Mouse (Mus musculus) hindbrain, embryonic 12.5 days (tissue): Measurements from ENCODE around the gene Arhgef17. TPM values are rescaled to one million over a fixed set of nuclear protein-coding genes. Genes with fewer than 3 reads are reported as not detected.
"Not testable (repeated sequence)": the region's sequence is repeated elsewhere in the genome, so short reads cannot be mapped to it uniquely, and the experiment has no call there.

ENCODE experiments used
- ATAC-seq: fragments of 200-750 bp; cut with Nextera tagmentation; 2 replicates; pipeline ENCODE4 v1.8.0; 2017; ENCODE audit warnings: moderate TSS enrichment; ENCODE audit not compliant: low FRiP score
- H3K27ac ChIP-seq: fragments of 300-500 bp; sonication (generic); 2 replicates; pipeline ENCODE4 v1.5.1; 2016; ENCODE audit warnings: mild to moderate bottlenecking
- H3K27me3 ChIP-seq: fragments of 300-500 bp; sonication (generic); 2 replicates; pipeline ENCODE4 v1.6.1; 2016; ENCODE audit warnings: mild to moderate bottlenecking
- H3K36me3 ChIP-seq: fragments of 300-500 bp; sonication (generic); 2 replicates; pipeline ENCODE4 v1.6.1; 2016; ENCODE audit warnings: mild to moderate bottlenecking
- H3K4me1 ChIP-seq: fragments of 300-500 bp; sonication (generic); 2 replicates; pipeline ENCODE4 v1.6.1; 2016
- H3K4me2 ChIP-seq: fragments of 300-500 bp; sonication (generic); replicated peaks from 2 replicates; pipeline ENCODE4 v1.6.1; 2016; ENCODE audit warnings: mild to moderate bottlenecking
- H3K4me3 ChIP-seq: fragments of 300-500 bp; sonication (generic); 2 replicates; pipeline ENCODE4 v1.5.1; 2016; ENCODE audit warnings: mild to moderate bottlenecking
- H3K9ac ChIP-seq: fragments of 300-500 bp; sonication (generic); 2 replicates; pipeline ENCODE4 v1.6.1; 2016; ENCODE audit warnings: mild to moderate bottlenecking, moderate library complexity
- H3K9me3 ChIP-seq: fragments of 300-500 bp; sonication (generic); replicated peaks from 2 replicates; pipeline ENCODE4 v1.6.1; 2016; ENCODE audit warnings: mild to moderate bottlenecking
- WGBS: fragments of 180-500 bp; shearing (Covaris S2); methylation state at CpG from one replicate; pipeline ENCODE4 v1.1.7; 2016; 5-methylcytosine and 5-hydroxymethylcytosine counted together
- polyA plus RNA-seq: library from polyadenylated mRNA; unstranded; fragments of >200 nt; fragmentation: Nextera tagmentation; extraction: Ambion mirVana; gene quantifications from 2 replicates; pipeline ENCODE4 v1.2.1, GENCODE M21; 2016

Gene Arhgef17
- polyA plus RNA-seq, 1 experiment from 2014 or later: 9.1 TPM

DNA sequence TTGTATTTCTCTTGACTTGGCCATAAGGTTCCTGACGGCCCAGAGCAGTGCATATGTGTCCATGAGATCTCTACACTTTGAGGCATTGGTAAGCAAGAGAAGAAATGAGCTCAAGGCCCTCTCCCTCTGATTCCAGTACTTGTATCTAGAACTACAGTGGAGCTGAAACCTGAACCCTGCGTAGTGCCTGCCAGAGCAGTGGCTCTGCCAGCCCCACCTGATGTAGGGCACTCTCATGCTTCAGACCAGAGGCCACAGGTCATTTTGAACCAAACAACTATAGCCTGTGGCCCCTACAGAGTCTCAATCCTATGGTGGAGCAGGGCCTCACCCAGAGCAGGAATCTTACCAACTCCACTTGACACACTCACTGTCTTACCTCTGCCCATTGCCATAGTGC lies 82.4 kb downstream of the Arhgef17 start:
- Histone ChIP-seq H3K4me3 (no peak overlapping the region), H3K4me1 (peaks cover 21% of the 10 kb centered on the region), H3K27ac (no peak overlapping the region), H3K4me2 (no peak overlapping the region), H3K9ac (no peak overlapping the region), H3K9me3 (no peaks in the 10 kb centered on the region), H3K27me3 (no peaks in the 10 kb centered on the region), H3K36me3 (no peaks in the 10 kb centered on the region)
- ATAC-seq: no peak
- WGBS: 95% methylated on average over 2 of the region's 2 CpGs

GRCm38 (mm10) chr7:100848744-100849143 lies 83.2 kb downstream of the Arhgef17 start:
- no peaks in the 10 kb centered on the region for H3K27me3 ChIP-seq
- H3K4me2 ChIP-seq: no peak overlapping the region
- peaks cover 16% of the 10 kb centered on the region for H3K4me1 ChIP-seq
- no peaks in the 10 kb centered on the region for H3K36me3 ChIP-seq
- ATAC-seq: no peak
- H3K4me3 ChIP-seq: no peak overlapping the region
- WGBS: 32% methylated on average over 6 of the region's 6 CpGs
- H3K9me3 ChIP-seq: no peaks in the 10 kb centered on the region
- H3K27ac ChIP-seq: no peak overlapping the region
- H3K9ac ChIP-seq: no peak overlapping the region

DNA sequence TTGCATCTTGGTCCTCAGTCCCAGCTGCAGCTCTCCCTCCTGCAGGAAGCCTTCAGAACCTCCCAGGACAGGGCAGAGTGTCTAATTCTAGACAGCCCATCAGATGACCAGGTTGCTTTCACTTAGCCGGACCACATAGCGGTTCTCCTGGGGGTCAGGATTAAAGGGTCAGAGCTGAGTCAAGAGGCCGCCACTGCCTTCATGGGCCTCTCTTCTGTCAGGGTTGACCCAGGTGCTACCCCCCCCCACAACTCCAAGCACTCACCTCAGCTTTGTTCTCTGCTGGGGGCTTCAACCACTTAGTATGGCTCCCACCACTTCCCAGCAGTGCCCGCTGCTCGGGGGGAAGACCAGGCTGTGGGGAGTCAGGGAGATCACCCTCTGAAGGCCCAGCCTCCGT lies 84.8 kb downstream of the Arhgef17 start:
- ATAC-seq: no peak
- no peaks in the 10 kb centered on the region for H3K27me3 ChIP-seq
- WGBS: 86% methylated on average over 6 of the region's 6 CpGs
- H3K9ac ChIP-seq: no peak overlapping the region
- H3K27ac ChIP-seq: no peak overlapping the region
- H3K4me1 ChIP-seq: peaks cover 13% of the 10 kb centered on the region
- no peaks in the 10 kb centered on the region for H3K9me3 ChIP-seq
- no peaks in the 10 kb centered on the region; the same call in 1 of the 2 replicates for H3K36me3 ChIP-seq
- H3K4me2 ChIP-seq: no peak overlapping the region
- no peak overlapping the region for H3K4me3 ChIP-seq

- H3K4me2 ChIP-seq, H3K27ac ChIP-seq, H3K9me3 ChIP-seq, H3K36me3 ChIP-seq, H3K27me3 ChIP-seq, H3K4me1 ChIP-seq, ATAC-seq, H3K4me3 ChIP-seq, H3K9ac ChIP-seq: not testable (repeated sequence)
- WGBS: 84% methylated on average over 7 of the region's 7 CpGs
Measured at GRCm38 (mm10) chr7:100846033-100846432, 85.9 kb downstream of the Arhgef17 start.

GRCm38 (mm10) chr7:100845412-100845811 lies 86.5 kb downstream of the Arhgef17 start:
- ATAC-seq: no peak
- Histone ChIP-seq H3K9ac (no peak overlapping the region), H3K4me3 (no peak overlapping the region), H3K27ac (no peak overlapping the region), H3K4me2 (no peak overlapping the region), H3K27me3 (no peaks in the 10 kb centered on the region), H3K9me3 (no peaks in the 10 kb centered on the region), H3K36me3 (peaks cover 3% of the 10 kb centered on the region; the same call in 1 of the 2 replicates), H3K4me1 (0 out of 2 replicates have a peak, but pooled peaks cover 2% of the 10 kb centered on the region)
- WGBS: 48% methylated on average over 1 of the region's 1 CpGs

- no peak for ATAC-seq
- H3K27me3 ChIP-seq: no peaks in the 10 kb centered on the region
Measured at GRCm38 (mm10) chr7:100845026-100845400, 86.9 kb downstream of the Arhgef17 start.

GRCm38 (mm10) chr7:100844385-100845025 lies 87.4 kb downstream of the Arhgef17 start:
- no peak for ATAC-seq
- no peak overlapping the region for H3K4me2 ChIP-seq
- H3K36me3 ChIP-seq: peaks cover 3% of the 10 kb centered on the region; the same call in 1 of the 2 replicates
- no peaks in the 10 kb centered on the region for H3K9me3 ChIP-seq
- H3K4me1 ChIP-seq: 0 out of 2 replicates have a peak, but pooled peaks cover 2% of the 10 kb centered on the region
- H3K9ac ChIP-seq: no peak overlapping the region
- 77% methylated on average over 2 of the region's 2 CpGs for WGBS
- no peaks in the 10 kb centered on the region for H3K27me3 ChIP-seq
- H3K27ac ChIP-seq: no peak overlapping the region
- no peak overlapping the region for H3K4me3 ChIP-seq

More at GRCm38 (mm10) chr7:100845026-100845400, 86.9 kb downstream of the Arhgef17 start:
- H3K4me3 ChIP-seq: no peak overlapping the region
- no peak overlapping the region for H3K27ac ChIP-seq
- H3K4me2 ChIP-seq: no peak overlapping the region
- peaks cover 3% of the 10 kb centered on the region; the same call in 1 of the 2 replicates for H3K36me3 ChIP-seq
- no peaks in the 10 kb centered on the region for H3K9me3 ChIP-seq
- H3K9ac ChIP-seq: no peak overlapping the region
- 0 out of 2 replicates have a peak, but pooled peaks cover 2% of the 10 kb centered on the region for H3K4me1 ChIP-seq

DNA sequence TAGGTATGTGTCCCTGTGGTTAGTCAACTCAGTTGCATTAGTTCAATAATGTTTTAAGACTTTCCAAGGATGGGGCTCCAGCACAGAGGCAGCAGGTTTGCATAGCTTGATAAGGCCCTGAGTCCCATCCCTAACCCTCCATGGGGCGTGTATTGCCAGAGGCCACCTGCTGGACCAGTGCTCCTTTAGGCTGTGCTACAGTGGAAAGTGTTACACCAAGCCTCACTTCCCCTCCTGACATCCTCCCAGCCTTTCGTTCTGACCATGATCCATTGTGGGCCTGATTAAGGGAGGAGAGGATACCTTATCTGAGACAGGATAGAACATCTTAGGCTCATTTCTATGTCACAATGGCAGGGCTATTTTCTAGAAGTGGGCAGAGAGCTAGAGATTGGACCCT lies 88.0 kb downstream of the Arhgef17 start:
- Histone ChIP-seq H3K9me3 (no peaks in the 10 kb centered on the region), H3K27ac (no peak overlapping the region), H3K4me3 (no peak overlapping the region), H3K36me3 (peaks cover 3% of the 10 kb centered on the region; the same call in 1 of the 2 replicates), H3K4me1 (0 out of 2 replicates have a peak, but pooled peaks cover 2% of the 10 kb centered on the region), H3K27me3 (no peaks in the 10 kb centered on the region), H3K4me2 (no peak overlapping the region), H3K9ac (no peak overlapping the region)
- WGBS: 93% methylated on average over 2 of the region's 2 CpGs
- ATAC-seq: no peak

GRCm38 (mm10) chr7:100842175-100842574 lies 89.7 kb downstream of the Arhgef17 start:
- Histone ChIP-seq H3K4me1 (0 out of 2 replicates have a peak, but pooled peaks cover 2% of the 10 kb centered on the region), H3K9me3 (no peaks in the 10 kb centered on the region), H3K4me3 (no peak overlapping the region), H3K9ac (no peak overlapping the region), H3K27me3 (no peaks in the 10 kb centered on the region), H3K36me3 (peaks cover 6% of the 10 kb centered on the region), H3K27ac (no peak overlapping the region), H3K4me2 (no peak overlapping the region)
- ATAC-seq: no peak
- WGBS: 91% methylated on average over 5 of the region's 5 CpGs

DNA sequence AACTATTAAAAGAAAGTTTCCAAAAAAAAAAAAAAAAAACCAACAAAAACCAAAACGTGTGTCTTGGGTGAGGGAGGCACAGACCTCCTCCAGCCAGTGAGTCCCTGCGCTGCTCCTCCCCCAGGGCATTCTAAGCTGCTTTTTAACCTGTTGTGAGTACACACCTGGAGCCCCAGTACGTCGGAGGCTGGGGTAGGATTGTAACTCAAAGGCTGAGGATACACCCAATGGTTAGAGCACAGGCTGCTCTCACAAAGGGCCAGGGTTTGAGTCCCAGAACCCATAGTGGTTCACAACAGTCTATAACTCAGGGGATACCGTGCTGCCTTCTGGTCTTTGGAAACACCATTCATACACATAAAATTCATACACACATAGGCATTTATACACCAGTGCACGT lies 90.3 kb downstream of the Arhgef17 start:
- 94% methylated on average over 6 of the region's 6 CpGs for WGBS
- Histone ChIP-seq H3K4me2 (no peak overlapping the region), H3K27ac (no peak overlapping the region), H3K4me1 (0 out of 2 replicates have a peak, but pooled peaks cover 2% of the 10 kb centered on the region), H3K4me3 (no peak overlapping the region), H3K27me3 (no peaks in the 10 kb centered on the region), H3K9ac (no peak overlapping the region), H3K36me3 (peaks cover 11% of the 10 kb centered on the region), H3K9me3 (no peaks in the 10 kb centered on the region)
- no peak for ATAC-seq

GRCm38 (mm10) chr7:100840906-100841305 lies 91.0 kb downstream of the Arhgef17 start:
- H3K4me2 ChIP-seq: no peak overlapping the region
- 94% methylated on average over 1 of the region's 1 CpGs for WGBS

DNA sequence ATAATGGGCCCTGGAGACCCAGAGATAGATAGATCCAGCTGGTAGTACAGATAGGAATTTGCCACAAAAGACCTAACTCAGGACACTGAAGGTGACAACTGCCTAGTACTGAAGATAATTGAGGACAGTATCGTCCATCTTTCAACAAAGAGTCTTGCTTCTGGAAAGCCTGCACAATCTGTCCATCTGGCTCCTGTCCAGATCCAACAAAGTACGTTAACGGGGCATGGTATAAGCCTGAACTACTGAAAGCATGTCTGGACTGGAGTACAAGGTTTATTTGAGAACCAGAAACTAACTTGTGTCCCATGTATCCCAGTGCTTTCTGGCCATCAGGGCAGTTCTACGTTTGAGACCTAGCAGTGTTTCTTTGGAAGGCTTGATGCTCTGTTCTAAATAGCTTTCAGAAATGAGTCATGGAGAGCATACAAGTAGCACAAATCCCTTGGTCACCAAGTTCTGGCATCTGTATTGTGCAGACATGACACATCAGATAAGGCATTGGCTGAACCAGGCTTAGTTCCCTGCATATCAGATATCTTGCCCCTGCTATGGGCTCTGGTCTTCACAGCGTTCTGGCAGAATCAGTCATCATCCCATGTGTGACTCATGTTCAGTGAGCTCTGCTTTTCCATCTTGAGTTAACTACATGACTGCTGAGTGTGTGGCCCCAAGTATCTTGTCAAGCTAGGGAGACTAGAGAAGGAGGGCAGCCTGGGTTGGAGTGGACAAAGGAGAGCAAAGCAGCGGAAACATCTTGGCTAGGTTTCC lies 92.1 kb downstream of the Arhgef17 start:
- WGBS: 81% methylated on average over 6 of the region's 6 CpGs
- Histone ChIP-seq H3K4me2 (no peak overlapping the region), H3K27me3 (no peaks in the 10 kb centered on the region), H3K9me3 (no peaks in the 10 kb centered on the region), H3K36me3 (peaks cover 28% of the 10 kb centered on the region), H3K27ac (no peak overlapping the region), H3K9ac (no peak overlapping the region), H3K4me3 (no peak overlapping the region), H3K4me1 (no peaks in the 10 kb centered on the region)
- no peak for ATAC-seq

More at GRCm38 (mm10) chr7:100840906-100841305, 91.0 kb downstream of the Arhgef17 start:
- 0 out of 2 replicates have a peak, but pooled peaks cover 2% of the 10 kb centered on the region for H3K4me1 ChIP-seq
- H3K27ac ChIP-seq: no peak overlapping the region
- H3K27me3 ChIP-seq: no peaks in the 10 kb centered on the region
- H3K4me3 ChIP-seq: no peak overlapping the region
- no peak overlapping the region for H3K9ac ChIP-seq
- H3K36me3 ChIP-seq: peaks cover 18% of the 10 kb centered on the region
- ATAC-seq: no peak
- no peaks in the 10 kb centered on the region for H3K9me3 ChIP-seq
